Mouse (Mus musculus) intestine, embryonic 15.5 days (tissue): ENCODE results near the gene Nkx6-2. TPM values are rescaled to one million over a fixed set of nuclear protein-coding genes. Genes with fewer than 3 reads are reported as not detected.

ENCODE experiments used
- ATAC-seq: fragments of 200-750 bp; cut with Nextera tagmentation; 2 replicates; pipeline ENCODE4 v1.8.0; 2017; ENCODE audit warnings: moderate TSS enrichment, moderate library complexity
- H3K27ac ChIP-seq: fragments of 300-500 bp; sonication (generic); 2 replicates; pipeline ENCODE4 v1.5.1; 2015; ENCODE audit warnings: mild to moderate bottlenecking, inconsistent platforms
- H3K27me3 ChIP-seq: fragments of 300-500 bp; sonication (generic); replicated peaks from 2 replicates; pipeline ENCODE4 v1.6.1; 2015; ENCODE audit warnings: inconsistent platforms
- H3K36me3 ChIP-seq: fragments of 300-500 bp; sonication (generic); 2 replicates; pipeline ENCODE4 v1.6.1; 2015; ENCODE audit warnings: inconsistent platforms
- H3K4me1 ChIP-seq: fragments of 300-500 bp; sonication (generic); replicated peaks from 2 replicates; pipeline ENCODE4 v1.6.1; 2015; ENCODE audit warnings: inconsistent platforms
- H3K4me2 ChIP-seq: fragments of 300-500 bp; sonication (generic); replicated peaks from 2 replicates; pipeline ENCODE4 v1.6.1; 2015; ENCODE audit warnings: mild to moderate bottlenecking, inconsistent platforms
- H3K4me3 ChIP-seq: fragments of 300-500 bp; sonication (generic); replicated peaks from 2 replicates; pipeline ENCODE4 v1.5.1; 2015; ENCODE audit warnings: inconsistent platforms
- H3K9ac ChIP-seq: fragments of 300-500 bp; sonication (generic); 2 replicates; pipeline ENCODE4 v1.6.1; 2015; ENCODE audit warnings: inconsistent platforms
- H3K9me3 ChIP-seq: fragments of 300-500 bp; sonication (generic); 2 replicates; pipeline ENCODE4 v1.6.1; 2016; ENCODE audit warnings: inconsistent platforms
- WGBS: fragments of 180-500 bp; shearing (Covaris S2); methylation state at CpG from one replicate; pipeline ENCODE4 v1.1.7; 2015; 5-methylcytosine and 5-hydroxymethylcytosine counted together
- polyA plus RNA-seq: library from polyadenylated mRNA; unstranded; fragments of >200 nt; fragmentation: Nextera tagmentation; extraction: Ambion mirVana; gene quantifications from 2 replicates; pipeline ENCODE4 v1.2.1, GENCODE M21; 2015

Gene Nkx6-2
- polyA plus RNA-seq, 1 experiment from 2014 or later = 0.34 TPM

DNA sequence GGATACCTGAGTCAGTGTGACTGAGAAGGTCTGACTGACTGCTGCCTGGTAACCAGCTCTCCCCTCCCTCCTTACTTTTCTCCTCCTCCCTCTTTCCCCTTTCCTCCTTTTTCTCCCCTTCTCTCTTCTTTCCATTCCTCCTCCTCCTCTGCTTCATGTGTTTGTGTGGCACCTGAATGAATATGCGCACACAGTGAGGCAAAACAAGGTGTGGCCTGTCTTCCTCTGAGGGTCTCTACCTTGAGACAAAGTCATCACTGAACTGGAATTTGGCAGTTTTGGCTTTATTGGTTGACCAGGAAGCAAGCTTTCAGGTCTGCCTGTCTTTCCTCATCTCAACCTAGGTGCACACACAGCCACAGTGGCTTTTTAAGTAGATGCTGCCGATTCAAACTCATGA, 45.8 kb downstream of the Nkx6-2 start:
- ATAC-seq = no peak
- no peak overlapping the region for H3K4me3 ChIP-seq
- H3K9me3 ChIP-seq = no peaks in the 10 kb centered on the region
- peaks cover 10% of the 10 kb centered on the region; the same call in 1 of the 2 replicates for H3K36me3 ChIP-seq
- WGBS = 92% methylated on average over 2 of the region's 2 CpGs
- no peaks in the 10 kb centered on the region for H3K27me3 ChIP-seq
- no peak overlapping the region for H3K27ac ChIP-seq
- no peak overlapping the region for H3K9ac ChIP-seq
- no peak overlapping the region for H3K4me2 ChIP-seq
- H3K4me1 ChIP-seq = no peaks in the 10 kb centered on the region

DNA sequence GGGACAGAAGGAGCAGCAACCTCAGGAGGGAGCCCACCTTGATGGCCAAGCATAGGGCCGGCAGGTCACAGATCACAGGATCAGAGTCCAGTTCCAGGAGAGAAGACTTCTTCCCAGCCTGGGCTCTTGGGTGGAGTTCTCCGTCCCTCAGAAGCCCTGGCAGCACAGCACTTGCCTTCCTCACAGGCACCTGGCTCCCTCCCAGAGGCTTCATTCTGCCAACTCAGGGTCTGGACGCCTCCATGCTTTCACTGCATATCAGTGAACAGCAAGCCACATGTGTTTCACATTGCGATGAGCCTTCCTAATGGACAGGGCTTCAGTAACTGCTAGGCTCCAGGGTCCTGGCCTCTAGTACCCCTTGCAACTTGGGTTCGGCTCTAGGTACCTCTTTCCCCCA, 46.3 kb downstream of the Nkx6-2 start:
- ATAC-seq = no peak
- no peak overlapping the region for H3K9ac ChIP-seq
- no peaks in the 10 kb centered on the region for H3K4me1 ChIP-seq
- no peak overlapping the region for H3K4me3 ChIP-seq
- no peak overlapping the region for H3K4me2 ChIP-seq
- H3K27me3 ChIP-seq = no peaks in the 10 kb centered on the region
- no peak overlapping the region for H3K27ac ChIP-seq
- 91% methylated on average over 5 of the region's 5 CpGs for WGBS
- H3K9me3 ChIP-seq = no peaks in the 10 kb centered on the region
- peaks cover 10% of the 10 kb centered on the region; the same call in 1 of the 2 replicates for H3K36me3 ChIP-seq

DNA sequence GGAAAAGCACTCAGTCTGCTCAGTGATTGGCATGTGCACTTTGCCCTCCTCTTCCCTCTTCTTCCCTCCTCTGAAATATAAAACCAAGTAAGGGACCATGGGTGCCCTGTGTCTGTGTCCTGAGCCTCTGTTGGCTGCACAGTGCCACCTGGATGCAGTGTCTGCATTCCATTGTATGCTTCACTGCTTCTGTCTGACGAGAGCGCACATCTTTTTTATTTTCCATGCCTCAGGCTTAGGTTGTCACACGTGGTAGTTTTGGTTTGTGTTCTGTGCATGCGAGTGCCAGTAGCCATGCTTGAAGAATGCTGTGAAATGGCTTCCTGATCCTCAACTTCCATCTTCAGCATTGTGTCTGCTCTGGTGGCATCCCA, 51.2 kb downstream of the Nkx6-2 start:
- no peak overlapping the region for H3K9ac ChIP-seq
- 79% methylated on average over 4 of the region's 4 CpGs for WGBS
- H3K4me1 ChIP-seq = no peaks in the 10 kb centered on the region
- H3K9me3 ChIP-seq = no peaks in the 10 kb centered on the region
- no peak for ATAC-seq
- H3K27ac ChIP-seq = no peak overlapping the region
- H3K4me2 ChIP-seq = no peak overlapping the region
- H3K4me3 ChIP-seq = no peak overlapping the region
- peaks cover 15% of the 10 kb centered on the region; the same call in 1 of the 2 replicates for H3K36me3 ChIP-seq
- H3K27me3 ChIP-seq = no peaks in the 10 kb centered on the region

DNA sequence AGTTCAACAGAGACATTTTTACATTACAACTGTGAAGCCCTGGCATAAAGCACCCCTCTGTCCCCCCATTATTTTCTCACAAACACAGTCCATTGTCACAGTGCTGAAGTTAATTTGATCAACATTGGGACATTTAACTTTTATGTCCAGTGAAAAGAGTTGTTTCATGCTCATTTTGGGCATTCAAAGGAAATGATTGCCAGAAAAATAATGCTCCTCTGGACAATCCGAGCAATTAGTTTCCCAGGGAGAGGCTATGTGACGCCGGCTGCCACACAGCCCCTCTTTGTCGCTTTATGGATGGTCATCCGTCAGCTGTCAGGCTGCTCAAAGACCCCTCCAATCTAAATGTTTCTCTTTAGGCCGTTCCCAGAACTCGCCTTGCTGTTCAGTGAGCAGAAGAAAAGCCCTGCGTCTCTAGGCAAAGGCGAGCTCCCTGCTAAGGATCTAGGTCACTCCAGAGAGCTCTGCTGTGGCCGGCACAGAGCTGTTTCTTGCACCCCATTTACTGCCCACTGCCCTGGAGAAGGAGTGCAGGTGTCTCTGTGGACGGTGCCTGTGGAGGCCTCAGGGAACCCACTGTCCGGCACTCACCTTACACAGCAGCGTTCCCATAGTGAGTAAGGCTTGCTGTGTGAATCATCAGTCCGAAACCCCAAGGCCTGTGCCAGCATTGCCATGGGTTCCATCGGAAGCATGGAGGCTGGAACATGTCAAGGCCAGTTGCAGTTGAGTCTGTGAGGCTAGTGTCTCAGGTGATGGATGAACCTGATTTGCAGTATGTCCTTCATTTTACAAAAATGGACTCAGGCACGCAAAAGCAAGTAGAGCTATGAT, 51.8 kb downstream of the Nkx6-2 start:
- Histone ChIP-seq H3K4me1 (no peaks in the 10 kb centered on the region), H3K27me3 (no peaks in the 10 kb centered on the region), H3K4me2 (no peak overlapping the region), H3K9ac (no peak overlapping the region), H3K27ac (no peak overlapping the region), H3K9me3 (no peaks in the 10 kb centered on the region), H3K4me3 (no peak overlapping the region), H3K36me3 (peaks cover 13% of the 10 kb centered on the region; the same call in 1 of the 2 replicates)
- 53% methylated on average over 16 of the region's 16 CpGs for WGBS
- ATAC-seq = no peak

Other genes starting within 250 kb of the Nkx6-2 start
- 33.1 and 35.5 TPM in 2 replicates for gene Inpp5a, start 193.7 kb downstream of the Nkx6-2 start, polyA plus RNA-seq
- gene Cfap46, start 101.0 kb upstream of the Nkx6-2 start, polyA plus RNA-seq = 0.13 and 0.31 TPM in 2 replicates